Mouse (Mus musculus) midbrain, postnatal 0 days (tissue): Measurements from ENCODE around the gene Ltbr. TPM values are rescaled to one million over a fixed set of nuclear protein-coding genes. Genes with fewer than 3 reads are reported as not detected.

ENCODE experiments used
- ATAC-seq: fragments of 200-750 bp; cut with Nextera tagmentation; 2 replicates; pipeline ENCODE4 v1.8.0; 2017; ENCODE audit warnings: moderate number of reproducible peaks, mild to moderate bottlenecking, moderate TSS enrichment, moderate library complexity; ENCODE audit not compliant: low FRiP score
- DNase-seq: peaks from one replicate; pipeline ENCODE4 v3.0.0-alpha.2; 2015; ENCODE audit warnings: low spot score
- H3K27ac ChIP-seq: fragments of 300-500 bp; sonication (generic); 2 replicates; pipeline ENCODE4 v1.5.1; 2014; ENCODE audit warnings: low read depth, mild to moderate bottlenecking, low read length, mixed read lengths
- H3K27me3 ChIP-seq: fragments of 300-500 bp; sonication (generic); 2 replicates; pipeline ENCODE4 v1.6.1; 2014; ENCODE audit warnings: low read length, control low read depth, mixed read lengths; ENCODE audit not compliant: insufficient read depth
- H3K36me3 ChIP-seq: fragments of 300-500 bp; sonication (generic); 2 replicates; pipeline ENCODE4 v1.6.1; 2014; ENCODE audit warnings: low read length, control low read depth, mixed read lengths; ENCODE audit not compliant: insufficient read depth
- H3K4me1 ChIP-seq: fragments of 300-500 bp; sonication (generic); 2 replicates; pipeline ENCODE4 v1.6.1; 2014; ENCODE audit warnings: mild to moderate bottlenecking, control low read depth, antibody characterized with exemption, low read length, mixed read lengths; ENCODE audit not compliant: insufficient read depth
- H3K4me2 ChIP-seq: fragments of 300-500 bp; sonication (generic); 2 replicates; pipeline ENCODE4 v1.6.1; 2014; ENCODE audit warnings: low read depth, mild to moderate bottlenecking, low read length, mixed read lengths; ENCODE audit not compliant: poor library complexity, severe bottlenecking
- H3K4me3 ChIP-seq: fragments of 300-500 bp; sonication (generic); 2 replicates; pipeline ENCODE4 v1.5.1; 2014; ENCODE audit warnings: low read depth, mild to moderate bottlenecking, low read length, moderate library complexity
- H3K9ac ChIP-seq: fragments of 300-500 bp; sonication (generic); replicated peaks from 2 replicates; pipeline ENCODE4 v1.6.1; 2014; ENCODE audit warnings: mild to moderate bottlenecking, low read length, moderate library complexity, mixed read lengths; ENCODE audit not compliant: poor library complexity, severe bottlenecking
- H3K9me3 ChIP-seq: fragments of 300-500 bp; sonication (generic); 2 replicates; pipeline ENCODE4 v1.6.1; 2016; ENCODE audit warnings: low read length, control low read depth
- CTCF ChIP-seq: IDR thresholded peaks from 2 replicates; pipeline ENCODE4 v1.5.1; 2016; ENCODE audit warnings: antibody characterized with exemption, mild to moderate bottlenecking
- WGBS: fragments of 180-500 bp; shearing (Covaris S2); extraction: QIAGEN DNeasy Blood & Tissue Kit; methylation state at CpG from one replicate; pipeline ENCODE4 v1.1.7; 2014; 5-methylcytosine and 5-hydroxymethylcytosine counted together
- polyA plus RNA-seq: library from polyadenylated mRNA; unstranded; fragments of >200 nt; fragmentation: Nextera tagmentation; extraction: Ambion mirVana; gene quantifications from 2 replicates; pipeline ENCODE4 v1.2.1, GENCODE M21; 2015
- total RNA-seq: library from RNA; depleted of rRNA; stranded (reverse); fragments of >200 nt; gene quantifications from 2 replicates; pipeline ENCODE4 v1.2.3, GENCODE M21; 2014; rRNA removed

Ltbr gene
- total RNA-seq (24.4 TPM in 2 replicates), polyA plus RNA-seq (14.5 and 15.7 TPM in 2 replicates)

- DNase-seq (peak; percentile 46), ATAC-seq (peak; percentile 72)
- H3K4me2 ChIP-seq: peak within 1 kb of the TSS; percentile 46
- 5% methylated on average over 40 of the region's 46 CpGs for WGBS
- no peaks in the 10 kb centered on the region for H3K27me3 ChIP-seq
- H3K36me3 ChIP-seq: no peaks in the 10 kb centered on the region
- peak within 1 kb of the TSS; percentile 31 for H3K4me3 ChIP-seq
- H3K9me3 ChIP-seq: no peaks in the 10 kb centered on the region
- TF ChIP-seq CTCF: no peak
- no peak within 1 kb of the TSS for H3K27ac ChIP-seq
- H3K4me1 ChIP-seq: peaks cover 8% of the 10 kb centered on the region; the same call in 1 of the 2 replicates
- H3K9ac ChIP-seq: peak within 1 kb of the TSS; percentile 33
Observed at GRCm38 (mm10) chr6:125313546-125314230, at the start of gene Ltbr. Gene Ltbr, minus strand, starts transcription at chr6:125313885.

GRCm38 (mm10) chr6:125363021-125363420 lies 49.3 kb upstream of the Ltbr start:
- Histone ChIP-seq H3K4me1 (peaks cover 9% of the 10 kb centered on the region; the same call in 1 of the 2 replicates), H3K4me3 (peak overlapping the region; percentile 8; the same call in 1 of the 2 replicates), H3K27ac (no peak overlapping the region), H3K9me3 (no peaks in the 10 kb centered on the region), H3K4me2 (peak overlapping the region; percentile 39), H3K9ac (no peak overlapping the region), H3K27me3 (peaks cover 7% of the 10 kb centered on the region; the same call in 1 of the 2 replicates), H3K36me3 (no peaks in the 10 kb centered on the region)
- whole genome bisulfite sequencing: 19% methylated on average over 15 of the region's 15 CpGs
- no peak for ATAC-seq
- no peak for TF ChIP-seq CTCF
- DNase-seq: no peak

GRCm38 (mm10) chr6:125361467-125362291 lies 48.0 kb upstream of the Ltbr start:
- Histone ChIP-seq H3K9ac (no peak overlapping the region), H3K4me1 (peaks cover 9% of the 10 kb centered on the region; the same call in 1 of the 2 replicates), H3K27ac (no peak overlapping the region), H3K4me3 (peak overlapping the region; percentile 26), H3K4me2 (peak overlapping the region; percentile 51), H3K27me3 (peaks cover 7% of the 10 kb centered on the region; the same call in 1 of the 2 replicates), H3K36me3 (no peaks in the 10 kb centered on the region), H3K9me3 (no peaks in the 10 kb centered on the region)
- DNase-seq (peak; percentile 77), ATAC-seq (peak; percentile 51)
- 14% methylated on average over 38 of the region's 38 CpGs for WGBS
- peak; percentile 70 for TF ChIP-seq CTCF

- H3K4me2 ChIP-seq: no peak overlapping the region
- no peaks in the 10 kb centered on the region for H3K9me3 ChIP-seq
- no peaks in the 10 kb centered on the region for H3K36me3 ChIP-seq
- no peak for TF ChIP-seq CTCF
- H3K27me3 ChIP-seq: peaks cover 7% of the 10 kb centered on the region; the same call in 1 of the 2 replicates
- 56% methylated on average over 9 of the region's 9 CpGs for WGBS
- no peak overlapping the region for H3K27ac ChIP-seq
- DNase-seq (no peak), ATAC-seq (no peak)
- peaks cover 9% of the 10 kb centered on the region; the same call in 1 of the 2 replicates for H3K4me1 ChIP-seq
- no peak overlapping the region for H3K4me3 ChIP-seq
- H3K9ac ChIP-seq: no peak overlapping the region
Observed at GRCm38 (mm10) chr6:125360846-125361245, 47.2 kb upstream of the Ltbr start.

GRCm38 (mm10) chr6:125359999-125360398 lies 46.3 kb upstream of the Ltbr start:
- Histone ChIP-seq H3K9ac (no peak overlapping the region), H3K9me3 (no peaks in the 10 kb centered on the region), H3K27me3 (peaks cover 7% of the 10 kb centered on the region; the same call in 1 of the 2 replicates), H3K36me3 (no peaks in the 10 kb centered on the region), H3K4me3 (no peak overlapping the region), H3K4me2 (no peak overlapping the region), H3K4me1 (peaks cover 14% of the 10 kb centered on the region; the same call in 1 of the 2 replicates), H3K27ac (no peak overlapping the region)
- ATAC-seq (no peak), DNase-seq (no peak)
- TF ChIP-seq CTCF: peak; percentile 28; the same call in 1 of the 2 replicates
- 58% methylated on average over 9 of the region's 9 CpGs for WGBS
